Mouse (Mus musculus): ENCODE data around the gene AA467197.

DNA sequence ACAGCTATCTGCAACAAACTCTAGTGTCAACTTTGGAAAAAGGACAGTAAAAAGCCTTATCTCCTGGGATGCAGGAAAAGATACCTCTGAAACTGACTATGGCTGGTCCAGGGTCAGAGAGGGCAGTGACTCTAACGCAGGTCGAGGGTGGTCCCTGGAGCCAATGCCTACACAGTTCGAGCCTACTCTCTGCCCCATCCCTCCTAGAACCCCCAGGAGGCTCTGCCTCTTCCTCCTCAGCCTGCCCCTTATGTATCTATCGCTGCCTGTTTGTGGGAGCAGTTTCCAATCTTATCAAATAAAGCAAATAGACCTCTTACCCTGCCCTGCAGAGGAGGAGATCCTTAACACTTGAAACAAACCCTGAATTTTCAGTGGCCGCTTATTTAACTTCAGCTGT is 1.9 kb downstream of the AA467197 start:
- TF ChIP-seq CTCF (IDR thresholded peaks at IDR 0.05; ENCODE audit: low read depth) (no peak), EP300 (IDR thresholded peaks at IDR 0.05; ENCODE audit: low read depth) (no peak)

Measured in liver, postnatal 0 days (tissue).